Mouse (Mus musculus) cerebellum, adult 2 months (tissue): ENCODE results near the gene Gm17364. TPM values are rescaled to one million over a fixed set of nuclear protein-coding genes. Genes with fewer than 3 reads are reported as not detected.

ENCODE experiments used
- DNase-seq, 2 experiments: peaks; one replicate each; pipeline ENCODE4 v3.0.0; 2021
- H3K27ac ChIP-seq: fragments of 200-500 bp; 2 replicates; pipeline ENCODE4 v1.5.1; 2012; ENCODE audit warnings: low read length, control low read depth, inconsistent platforms; ENCODE audit not compliant: insufficient read depth
- H3K27me3 ChIP-seq: fragments of 200-500 bp; 2 replicates; pipeline ENCODE4 v1.6.1; 2012; ENCODE audit warnings: inconsistent platforms, mild to moderate bottlenecking, low read length, moderate library complexity; ENCODE audit not compliant: control insufficient read depth, insufficient read depth
- H3K4me1 ChIP-seq: fragments of 200-500 bp; 2 replicates; pipeline ENCODE4 v1.6.1; 2011; ENCODE audit warnings: low read length; ENCODE audit not compliant: control insufficient read depth, insufficient read depth
- H3K4me3 ChIP-seq: fragments of 200-500 bp; replicated peaks from 2 replicates; pipeline ENCODE3; 2011; ENCODE audit warnings: mild to moderate bottlenecking, low read depth, low read length, control low read depth; ENCODE audit not compliant: insufficient read depth
- CTCF ChIP-seq: fragments of 200-500 bp; IDR thresholded peaks from 2 replicates; pipeline ENCODE4 v1.5.1; 2011; ENCODE audit warnings: low read depth, mild to moderate bottlenecking, control low read depth, low read length, moderate library complexity, borderline replicate concordance; ENCODE audit not compliant: insufficient read depth
- POLR2A ChIP-seq: fragments of 200-500 bp; IDR thresholded peaks from 2 replicates; pipeline ENCODE4 v1.6.1; 2011; ENCODE audit warnings: low read length, control low read depth, borderline replicate concordance; ENCODE audit not compliant: insufficient read depth
- WGBS: fragments of 180-500 bp; shearing (Covaris S2); methylation state at CpG from one replicate; pipeline ENCODE4 v1.1.7; 2018; 5-methylcytosine and 5-hydroxymethylcytosine counted together
- polyA plus RNA-seq: library from polyadenylated mRNA; depleted of rRNA; stranded (reverse); fragments of >200 nt; gene quantifications from 2 replicates; pipeline ENCODE4 v1.2.3, GENCODE M21; 2012; rRNA removed

The Gm17364 gene
- polyA plus RNA-seq = not detected in 2 replicates

DNA sequence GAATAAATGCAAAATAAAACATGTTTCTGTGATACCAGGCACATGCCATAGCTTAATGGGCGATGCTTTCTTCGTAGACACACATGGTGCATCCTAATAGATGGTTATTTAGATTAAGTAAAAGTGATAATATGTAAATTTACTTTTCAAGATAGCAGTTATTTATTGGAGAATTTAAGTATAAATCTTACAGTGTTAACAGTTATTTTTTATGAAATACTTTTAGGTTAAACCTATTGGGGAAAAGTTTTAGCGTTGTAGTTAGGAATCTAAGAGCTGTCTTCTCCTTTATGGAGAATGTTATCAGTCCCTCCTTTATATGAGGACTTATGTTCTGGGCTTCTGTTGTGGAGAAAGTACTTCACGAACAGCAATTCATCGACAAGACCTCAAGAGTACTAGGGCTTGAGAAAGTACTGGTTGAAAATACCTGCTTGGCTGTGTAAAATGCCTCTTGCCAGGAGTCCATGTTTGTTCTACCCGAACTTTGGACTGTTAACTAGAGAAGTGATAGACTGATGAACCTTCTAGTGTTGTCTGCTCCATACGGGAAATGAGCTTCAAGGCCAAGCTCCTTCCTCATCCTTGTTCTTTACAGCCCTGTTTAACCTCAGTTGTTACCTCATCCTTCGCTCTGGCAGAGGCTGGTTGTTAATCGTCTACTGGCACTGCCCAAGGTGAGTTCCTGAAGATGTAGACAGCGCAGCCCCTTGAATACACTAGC, at the start of gene Gm17364:
Gm17364 (minus strand) TSS at position 51 of the 724 bp plus-strand sequence.
- Histone ChIP-seq H3K4me1 (no peaks in the 10 kb centered on the region), H3K27ac (no peak within 1 kb of the TSS), H3K27me3 (no peaks in the 10 kb centered on the region), H3K4me3 (no peak within 1 kb of the TSS)
- TF ChIP-seq CTCF = no peak
- TF ChIP-seq POLR2A = no peak
- DNase-seq = no peak
- WGBS = 95% methylated on average over 10 of the region's 10 CpGs

DNA sequence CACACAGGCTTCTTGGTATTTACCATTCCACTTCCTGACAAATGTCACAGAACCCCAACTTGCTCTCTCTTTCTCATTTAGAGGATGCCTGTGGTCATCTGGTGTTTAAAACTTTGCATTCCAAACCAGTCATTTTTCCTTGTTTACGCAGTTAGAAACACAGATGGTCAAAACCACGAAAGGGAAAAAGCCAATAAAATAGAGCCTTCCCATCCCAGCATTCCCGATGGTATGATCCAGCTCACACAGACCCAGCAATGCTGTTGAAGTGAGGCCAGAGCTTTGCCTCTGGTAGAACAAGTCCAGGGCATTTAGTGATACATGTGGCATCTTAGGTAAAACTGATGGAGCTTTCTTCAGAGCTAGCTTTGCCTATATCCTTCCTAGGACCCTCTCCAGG, 47.7 kb upstream of the Gm17364 start:
- no peak for DNase-seq
- TF ChIP-seq CTCF (no peak), POLR2A (no peak)
- Histone ChIP-seq H3K27me3 (no peaks in the 10 kb centered on the region), H3K27ac (no peak overlapping the region), H3K4me1 (no peaks in the 10 kb centered on the region; the same call in 1 of the 2 replicates), H3K4me3 (no peak overlapping the region)
- 71% methylated on average over 3 of the region's 3 CpGs for WGBS

DNA sequence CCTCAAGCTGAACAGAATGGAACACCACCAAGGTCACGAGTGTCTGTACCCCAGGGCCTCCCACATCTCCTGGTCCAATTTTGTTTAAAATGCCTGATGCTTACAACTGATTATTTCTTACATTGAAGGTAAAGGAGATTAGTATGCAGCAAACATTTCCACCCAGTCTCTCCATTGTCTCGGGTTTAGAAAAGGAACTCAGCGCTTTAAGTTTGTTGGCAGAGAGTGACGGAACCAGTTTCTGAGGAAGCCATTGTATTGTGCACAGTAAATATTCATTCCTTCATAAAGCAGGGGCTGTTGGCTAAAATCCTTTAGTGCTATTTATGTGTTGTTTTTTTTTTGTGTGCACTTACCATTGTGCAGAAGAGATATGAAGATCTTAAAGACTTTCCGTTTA, 47.0 kb upstream of the Gm17364 start:
- H3K4me1 ChIP-seq = no peaks in the 10 kb centered on the region; the same call in 1 of the 2 replicates
- H3K27me3 ChIP-seq = no peaks in the 10 kb centered on the region
- no peak overlapping the region for H3K27ac ChIP-seq
- TF ChIP-seq POLR2A = no peak
- TF ChIP-seq CTCF = no peak
- 59% methylated on average over 5 of the region's 5 CpGs for WGBS
- no peak overlapping the region for H3K4me3 ChIP-seq
- DNase-seq = no peak

DNA sequence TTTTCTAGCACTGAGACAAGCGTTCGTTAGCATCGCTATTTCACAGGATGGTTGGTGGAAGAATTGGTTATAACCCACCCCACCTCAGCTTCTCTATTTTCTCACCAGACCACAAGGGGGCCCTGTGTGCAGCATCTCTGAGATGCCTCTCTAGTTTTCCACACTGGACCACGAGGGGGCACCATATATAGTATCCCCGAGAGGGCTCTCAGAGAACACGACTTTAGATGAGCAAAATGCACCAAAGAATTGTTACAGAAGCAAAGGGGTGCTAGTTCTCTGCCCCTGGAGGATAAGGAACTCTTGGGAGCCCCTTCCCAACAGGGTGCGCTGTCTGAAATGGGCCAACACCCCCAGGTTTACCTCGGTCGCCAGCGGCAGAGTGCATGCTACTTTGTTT, 28.9 kb upstream of the Gm17364 start:
- no peak for TF ChIP-seq POLR2A
- TF ChIP-seq CTCF = peak; percentile 50; the same call in 1 of the 2 replicates
- Histone ChIP-seq H3K4me1 (no peaks in the 10 kb centered on the region), H3K27ac (no peak overlapping the region), H3K4me3 (no peak overlapping the region), H3K27me3 (no peaks in the 10 kb centered on the region)
- 57% methylated on average over 10 of the region's 10 CpGs for WGBS
- peak; percentile 30 to 45 for DNase-seq

DNA sequence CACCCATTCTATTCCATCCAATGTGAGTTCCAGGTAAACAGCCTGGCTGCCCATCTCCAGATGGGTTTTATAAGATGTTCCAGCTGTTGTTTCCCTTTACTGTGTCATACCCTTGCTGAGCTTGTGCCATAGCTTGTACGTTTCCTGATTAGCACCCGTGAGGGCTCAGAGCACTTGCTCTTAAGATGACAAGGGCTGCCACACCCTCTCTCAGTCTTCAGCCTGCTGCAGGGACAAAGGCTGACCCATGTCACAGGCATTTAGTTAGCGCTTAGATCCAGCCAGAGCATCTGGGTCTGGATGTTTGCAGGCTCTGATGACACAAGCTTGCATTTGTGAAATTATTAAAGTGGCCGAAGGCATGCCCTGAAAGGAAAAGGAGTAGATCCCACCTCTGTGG, 26.3 kb upstream of the Gm17364 start:
- Histone ChIP-seq H3K27me3 (no peaks in the 10 kb centered on the region), H3K27ac (no peak overlapping the region), H3K4me1 (peaks cover 4% of the 10 kb centered on the region; the same call in 1 of the 2 replicates), H3K4me3 (no peak overlapping the region)
- TF ChIP-seq CTCF = no peak
- TF ChIP-seq POLR2A = no peak
- DNase-seq = no peak
- 76% methylated on average over 4 of the region's 4 CpGs for WGBS

DNA sequence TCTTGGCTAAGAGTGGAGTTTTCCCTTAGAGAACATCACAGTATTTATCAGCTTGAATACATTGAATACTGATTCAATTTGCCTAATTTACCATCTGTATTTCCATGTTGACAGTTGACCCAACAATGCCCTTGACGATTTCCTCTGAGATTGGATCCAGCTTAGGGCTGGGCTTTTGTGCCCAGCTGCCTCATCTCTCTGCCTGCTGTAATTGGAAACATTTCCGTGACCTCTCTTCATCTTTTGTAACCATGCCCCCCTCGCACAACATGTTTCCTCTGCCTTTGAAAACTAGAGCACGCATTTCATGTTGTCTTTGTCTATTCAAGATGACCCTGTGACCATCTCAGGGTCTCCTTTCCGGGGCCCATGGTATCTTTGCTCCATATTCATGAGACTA, 25.2 kb upstream of the Gm17364 start:
- Histone ChIP-seq H3K4me3 (no peak overlapping the region), H3K4me1 (peaks cover 4% of the 10 kb centered on the region; the same call in 1 of the 2 replicates), H3K27me3 (no peaks in the 10 kb centered on the region; the same call in 1 of the 2 replicates), H3K27ac (no peak overlapping the region)
- TF ChIP-seq POLR2A = no peak
- no peak for TF ChIP-seq CTCF
- WGBS = 30% methylated on average over 5 of the region's 5 CpGs
- no peak for DNase-seq

DNA sequence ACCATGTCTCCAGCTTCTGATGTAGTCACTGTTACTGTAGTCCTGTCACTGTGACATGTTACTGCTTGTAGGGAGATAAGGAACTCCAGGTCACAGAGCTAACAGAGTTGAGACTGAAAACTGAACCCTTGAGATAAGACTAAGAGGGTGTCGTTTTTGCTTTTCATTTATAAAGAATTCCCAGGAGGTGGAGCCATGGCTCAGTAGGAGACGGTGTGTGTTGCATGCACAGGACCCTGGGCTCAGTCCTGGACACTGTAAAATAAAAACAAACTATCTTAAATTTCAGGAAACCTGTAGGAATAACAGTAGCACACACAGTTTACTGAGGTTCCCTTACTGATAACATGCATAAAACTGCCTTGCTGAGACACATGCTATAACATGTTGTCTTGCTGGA, 24.8 kb upstream of the Gm17364 start:
- 50% methylated on average over 2 of the region's 2 CpGs for WGBS
- TF ChIP-seq CTCF (no peak), POLR2A (no peak)

DNA sequence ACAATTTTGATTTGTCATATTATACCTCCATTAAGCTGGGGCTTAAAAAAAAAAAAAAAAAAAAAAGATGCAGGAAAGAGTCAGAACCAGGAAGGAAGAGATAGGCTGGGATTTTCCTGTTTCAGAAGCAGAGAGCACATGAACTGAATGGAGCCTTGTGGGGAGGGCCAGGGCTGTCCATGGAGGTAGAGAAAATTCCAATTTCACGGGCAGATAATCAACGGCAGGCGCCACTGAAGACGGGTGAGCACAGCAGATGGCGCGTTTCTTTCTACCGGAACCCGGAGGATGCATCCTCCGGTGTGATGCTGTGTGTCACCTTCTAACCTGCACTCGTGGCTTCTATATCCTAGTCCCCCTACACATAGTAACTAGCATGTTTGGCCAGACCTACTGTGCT, 22.6 kb upstream of the Gm17364 start:
- Histone ChIP-seq H3K27me3 (no peaks in the 10 kb centered on the region; the same call in 1 of the 2 replicates), H3K4me3 (no peak overlapping the region), H3K4me1 (peaks cover 4% of the 10 kb centered on the region; the same call in 1 of the 2 replicates), H3K27ac (no peak overlapping the region)
- TF ChIP-seq POLR2A (no peak), CTCF (no peak)
- peak in 1 of 2 experiments; percentile 23 for DNase-seq
- 3% methylated on average over 10 of the region's 10 CpGs for WGBS

More for the DNA sequence above, 24.8 kb upstream of the Gm17364 start:
- H3K27ac ChIP-seq = no peak overlapping the region
- peaks cover 4% of the 10 kb centered on the region; the same call in 1 of the 2 replicates for H3K4me1 ChIP-seq
- DNase-seq = no peak
- H3K4me3 ChIP-seq = no peak overlapping the region
- no peaks in the 10 kb centered on the region; the same call in 1 of the 2 replicates for H3K27me3 ChIP-seq
